Mouse (Mus musculus): ENCODE results near the gene Ermard. TPM values are rescaled to one million over a fixed set of nuclear protein-coding genes. Genes with fewer than 3 reads are reported as not detected.
A peak's percentile ranks its signal among the peaks of the same experiment; 100 is the strongest.

Ermard gene
- total and polyA plus RNA-seq, 2 experiments from 2014 or later: 38.4 to 58.9 TPM

DNA sequence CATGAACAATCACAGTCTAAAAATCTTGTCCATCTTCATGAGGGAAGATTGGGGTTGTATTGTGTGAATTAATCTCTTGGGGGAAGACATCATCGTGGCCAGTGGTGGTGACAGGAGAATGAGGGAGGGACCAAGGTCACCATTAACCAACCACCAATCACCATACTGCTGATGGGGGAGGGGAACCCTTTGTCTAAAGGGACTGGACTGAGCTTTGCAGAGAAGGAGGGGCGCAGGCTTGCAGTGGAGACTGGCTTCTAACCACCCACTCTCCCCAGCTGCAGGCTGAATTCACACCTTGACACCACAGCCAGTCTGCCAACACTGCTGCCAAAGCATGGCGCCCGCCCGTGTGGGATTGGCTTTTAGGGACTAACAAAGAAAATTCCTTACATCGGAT lies 25.1 kb downstream of the Ermard start:
- H3K9me3 ChIP-seq (ENCODE audit: low read length): no peaks in the 10 kb centered on the region
- H3K4me2 ChIP-seq (ENCODE audit: low read depth, low read length, poor library complexity, severe bottlenecking): peak overlapping the region; percentile 39
- peak overlapping the region; percentile 29; the same call in 1 of the 2 replicates for H3K9ac ChIP-seq (replicated peaks; ENCODE audit: low read length, poor library complexity, severe bottlenecking)
- no peaks in the 10 kb centered on the region for H3K27me3 ChIP-seq (ENCODE audit: insufficient read depth, low read length)
- ATAC-seq (ENCODE audit: low FRiP score) (peak; percentile 85), DNase-seq (ENCODE audit: low spot score) (peak; percentile 51)
- no peak overlapping the region for H3K4me3 ChIP-seq (ENCODE audit: low read depth, low read length)
- TF ChIP-seq CTCF (IDR thresholded peaks at IDR 0.05): no peak
- 0 out of 2 replicates have a peak, but pooled peaks cover 5% of the 10 kb centered on the region for H3K4me1 ChIP-seq (ENCODE audit: insufficient read depth, low read length)
- peak overlapping the region; percentile 44; the same call in 1 of the 2 replicates for H3K27ac ChIP-seq (ENCODE audit: low read depth, low read length)
- peaks cover 17% of the 10 kb centered on the region; the same call in 1 of the 2 replicates for H3K36me3 ChIP-seq (ENCODE audit: insufficient read depth, low read length)
- 38% methylated on average over 6 of the region's 6 CpGs for WGBS

DNA sequence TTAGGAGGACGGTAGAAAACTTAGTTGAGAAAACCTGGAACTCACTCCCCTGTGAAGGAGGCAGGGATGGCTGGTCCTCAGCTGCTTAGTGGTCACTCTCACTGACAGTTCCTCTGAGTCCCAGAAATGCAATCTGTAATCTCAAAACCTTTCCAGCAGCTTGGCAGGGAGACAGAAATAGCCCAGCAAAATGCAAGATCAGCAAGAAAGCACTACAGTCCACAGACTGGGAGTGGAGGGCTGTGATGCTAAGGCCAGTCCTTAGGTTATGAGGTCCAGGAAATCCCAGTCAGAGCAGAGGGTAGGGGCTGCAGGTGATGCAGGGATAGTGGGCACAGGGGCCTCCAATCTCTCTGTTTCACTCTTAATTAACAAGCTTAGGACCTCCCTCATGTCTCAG lies 25.9 kb downstream of the Ermard start:
- ATAC-seq (ENCODE audit: low FRiP score): no peak
- Histone ChIP-seq H3K9me3 (ENCODE audit: low read length) (no peaks in the 10 kb centered on the region), H3K4me2 (ENCODE audit: low read depth, low read length, poor library complexity, severe bottlenecking) (no peak overlapping the region), H3K4me1 (ENCODE audit: insufficient read depth, low read length) (0 out of 2 replicates have a peak, but pooled peaks cover 5% of the 10 kb centered on the region), H3K4me3 (ENCODE audit: low read depth, low read length) (no peak overlapping the region), H3K9ac (replicated peaks; ENCODE audit: low read length, poor library complexity, severe bottlenecking) (no peak overlapping the region), H3K27me3 (ENCODE audit: insufficient read depth, low read length) (no peaks in the 10 kb centered on the region), H3K27ac (ENCODE audit: low read depth, low read length) (no peak overlapping the region), H3K36me3 (ENCODE audit: insufficient read depth, low read length) (peaks cover 11% of the 10 kb centered on the region; the same call in 1 of the 2 replicates)
- no peak for DNase-seq (ENCODE audit: low spot score)
- no peak for TF ChIP-seq CTCF (IDR thresholded peaks at IDR 0.05)
- 50% methylated on average over 1 of the region's 1 CpGs for WGBS

DNA sequence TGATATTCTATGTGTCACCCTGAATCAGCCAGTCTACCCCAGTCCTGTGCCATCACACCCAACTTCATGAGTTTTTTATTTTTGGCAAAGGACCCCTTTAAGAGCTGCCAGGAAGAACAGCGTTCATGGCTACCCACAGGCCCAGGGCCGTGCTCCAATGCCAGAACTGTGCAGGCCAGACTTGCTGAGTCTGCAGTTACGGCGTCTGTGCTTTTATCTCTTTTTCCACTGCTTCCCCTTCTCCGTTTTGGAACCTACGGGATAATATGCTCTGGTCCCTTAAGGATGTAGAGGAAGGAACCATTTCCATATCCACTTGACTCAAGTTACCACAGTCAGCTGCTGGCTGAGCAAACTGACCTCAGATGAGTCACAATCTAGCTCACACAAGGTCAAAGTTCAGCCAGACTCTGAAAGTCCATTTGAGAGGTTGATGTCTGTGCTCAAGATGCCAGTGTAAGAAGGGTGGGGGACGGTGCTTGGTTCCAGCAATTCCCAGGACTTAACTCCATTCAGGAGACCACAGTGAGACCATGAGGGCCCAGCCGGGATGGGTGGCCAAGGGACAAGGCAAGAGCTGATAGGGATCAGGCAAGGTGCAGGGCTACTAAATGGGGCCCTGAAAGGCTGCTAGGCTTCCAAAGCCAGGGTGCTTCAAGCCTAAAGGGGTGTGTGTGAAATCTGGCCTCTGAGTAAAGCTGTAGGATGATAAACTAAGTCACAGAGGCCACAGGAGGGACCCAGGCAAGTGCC lies 27.2 kb downstream of the Ermard start:
- no peak overlapping the region for H3K4me2 ChIP-seq (ENCODE audit: low read depth, low read length, poor library complexity, severe bottlenecking)
- no peak overlapping the region for H3K27ac ChIP-seq (ENCODE audit: low read depth, low read length)
- TF ChIP-seq CTCF (IDR thresholded peaks at IDR 0.05): no peak
- 0 out of 2 replicates have a peak, but pooled peaks cover 5% of the 10 kb centered on the region for H3K4me1 ChIP-seq (ENCODE audit: insufficient read depth, low read length)
- WGBS: 77% methylated on average over 8 of the region's 8 CpGs
- DNase-seq (ENCODE audit: low spot score) (no peak), ATAC-seq (ENCODE audit: low FRiP score) (no peak)
- no peaks in the 10 kb centered on the region for H3K9me3 ChIP-seq (ENCODE audit: low read length)
- H3K9ac ChIP-seq (replicated peaks; ENCODE audit: low read length, poor library complexity, severe bottlenecking): no peak overlapping the region
- H3K4me3 ChIP-seq (ENCODE audit: low read depth, low read length): no peak overlapping the region
- H3K36me3 ChIP-seq (ENCODE audit: insufficient read depth, low read length): peaks cover 8% of the 10 kb centered on the region; the same call in 1 of the 2 replicates
- no peaks in the 10 kb centered on the region for H3K27me3 ChIP-seq (ENCODE audit: insufficient read depth, low read length)

DNA sequence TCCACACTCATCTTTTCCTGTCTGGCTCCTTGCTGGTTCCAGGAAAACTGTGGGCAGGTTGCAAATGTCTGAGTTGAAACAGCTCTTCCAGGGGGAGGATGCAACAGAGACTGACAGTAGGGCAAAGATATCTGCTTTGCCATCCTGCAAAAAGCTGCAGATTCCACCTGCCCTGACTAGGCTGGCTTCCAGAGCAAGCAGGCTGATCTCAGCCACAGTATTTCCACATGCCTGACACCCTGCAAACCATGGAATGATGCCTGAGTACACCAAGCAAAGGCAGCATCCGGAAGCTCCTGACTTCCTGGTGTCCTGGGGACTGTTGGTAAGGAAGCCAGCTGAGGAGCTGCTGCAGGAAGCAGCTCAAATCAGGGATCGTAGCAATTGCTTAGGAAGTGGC lies 28.1 kb downstream of the Ermard start:
- 77% methylated on average over 2 of the region's 2 CpGs for WGBS
- H3K27me3 ChIP-seq (ENCODE audit: insufficient read depth, low read length): no peaks in the 10 kb centered on the region

DNA sequence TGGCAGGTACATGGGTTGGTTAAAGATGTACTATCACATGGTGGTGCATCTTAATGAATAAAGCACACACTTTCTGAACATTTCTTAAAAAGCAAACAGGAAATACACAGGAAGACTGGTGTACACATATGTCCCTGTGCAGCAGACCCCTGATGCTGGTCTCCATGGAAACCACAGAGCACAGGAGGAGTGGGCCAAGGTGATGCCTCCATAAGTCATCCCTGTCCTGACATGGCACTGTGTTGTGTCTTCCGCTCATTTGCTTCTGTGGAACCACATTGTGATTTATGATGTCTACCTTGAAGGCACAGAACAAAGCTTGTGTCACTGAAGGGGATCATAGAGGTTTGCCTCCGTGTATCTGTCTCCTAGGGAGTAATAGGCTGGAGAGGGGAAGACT lies 31.2 kb downstream of the Ermard start:
- TF ChIP-seq CTCF (IDR thresholded peaks at IDR 0.05): no peak

More for the DNA sequence above, 28.1 kb downstream of the Ermard start:
- no peak for ATAC-seq (ENCODE audit: low FRiP score)
- Histone ChIP-seq H3K9me3 (ENCODE audit: low read length) (no peaks in the 10 kb centered on the region), H3K4me2 (ENCODE audit: low read depth, low read length, poor library complexity, severe bottlenecking) (no peak overlapping the region), H3K27ac (ENCODE audit: low read depth, low read length) (no peak overlapping the region), H3K4me3 (ENCODE audit: low read depth, low read length) (no peak overlapping the region), H3K9ac (replicated peaks; ENCODE audit: low read length, poor library complexity, severe bottlenecking) (no peak overlapping the region), H3K36me3 (ENCODE audit: insufficient read depth, low read length) (0 out of 2 replicates have a peak, but pooled peaks cover 4% of the 10 kb centered on the region), H3K4me1 (ENCODE audit: insufficient read depth, low read length) (0 out of 2 replicates have a peak, but pooled peaks cover 5% of the 10 kb centered on the region)
- no peak for DNase-seq (ENCODE audit: low spot score)
- TF ChIP-seq CTCF (IDR thresholded peaks at IDR 0.05): no peak

DNA sequence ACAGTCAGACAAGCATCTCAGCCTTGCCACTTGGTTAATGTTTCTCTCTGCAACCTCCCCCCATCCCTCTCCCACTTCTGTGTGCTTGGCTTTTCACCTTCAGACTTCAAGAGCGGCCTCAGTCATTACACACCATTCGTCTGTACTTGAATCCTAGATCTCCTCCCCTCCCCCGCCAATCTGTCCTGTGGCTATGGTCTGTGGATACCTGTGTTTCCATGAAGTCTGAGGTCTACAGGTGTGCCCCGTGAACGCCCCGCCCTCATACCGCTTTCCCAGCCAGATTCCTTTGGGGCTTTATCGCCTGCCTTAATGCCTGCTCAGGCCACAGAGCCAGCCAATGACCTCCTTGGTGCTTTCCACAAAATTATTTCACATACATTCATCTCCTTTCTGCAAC lies 34.0 kb downstream of the Ermard start:
- Histone ChIP-seq H3K4me1 (ENCODE audit: insufficient read depth, low read length) (no peaks in the 10 kb centered on the region), H3K9ac (replicated peaks; ENCODE audit: low read length, poor library complexity, severe bottlenecking) (no peak overlapping the region), H3K27me3 (ENCODE audit: insufficient read depth, low read length) (no peaks in the 10 kb centered on the region; the same call in 1 of the 2 replicates), H3K4me2 (ENCODE audit: low read depth, low read length, poor library complexity, severe bottlenecking) (no peak overlapping the region), H3K4me3 (ENCODE audit: low read depth, low read length) (no peak overlapping the region), H3K27ac (ENCODE audit: low read depth, low read length) (no peak overlapping the region), H3K36me3 (ENCODE audit: insufficient read depth, low read length) (no peaks in the 10 kb centered on the region), H3K9me3 (ENCODE audit: low read length) (no peaks in the 10 kb centered on the region)
- DNase-seq (ENCODE audit: low spot score) (no peak), ATAC-seq (ENCODE audit: low FRiP score) (no peak)
- 84% methylated on average over 8 of the region's 8 CpGs for WGBS
- no peak for TF ChIP-seq CTCF (IDR thresholded peaks at IDR 0.05)

More for the DNA sequence above, 31.2 kb downstream of the Ermard start:
- no peak overlapping the region for H3K27ac ChIP-seq (ENCODE audit: low read depth, low read length)
- ATAC-seq (ENCODE audit: low FRiP score): no peak
- 100% methylated on average over 2 of the region's 2 CpGs for WGBS
- H3K4me3 ChIP-seq (ENCODE audit: low read depth, low read length): no peak overlapping the region
- no peaks in the 10 kb centered on the region for H3K9me3 ChIP-seq (ENCODE audit: low read length)
- H3K4me1 ChIP-seq (ENCODE audit: insufficient read depth, low read length): no peaks in the 10 kb centered on the region
- DNase-seq (ENCODE audit: low spot score): no peak
- H3K27me3 ChIP-seq (ENCODE audit: insufficient read depth, low read length): no peaks in the 10 kb centered on the region
- no peaks in the 10 kb centered on the region for H3K36me3 ChIP-seq (ENCODE audit: insufficient read depth, low read length)
- H3K9ac ChIP-seq (replicated peaks; ENCODE audit: low read length, poor library complexity, severe bottlenecking): no peak overlapping the region
- H3K4me2 ChIP-seq (ENCODE audit: low read depth, low read length, poor library complexity, severe bottlenecking): no peak overlapping the region

Measured in midbrain, postnatal 0 days (tissue).